In genomic region chr14:30654691-30655228, GRCm38 (mm10) we compare ENCODE assay signal across 8 mouse cellular contexts. TPM values are rescaled to one million over a fixed set of nuclear protein-coding genes. Genes with fewer than 3 reads are reported as not detected.
DNase-seq lines count a peak whose midpoint lies in the region; ATAC-seq and TF ChIP-seq lines count a peak whose summit lies in the region.

No protein-coding gene starts in this region.

- no peaks in the 10 kb centered on the region; the same call in 1 of the 2 replicates for H3K27me3 ChIP-seq in heart, embryonic 10.5 days (ENCODE audit: insufficient read depth, poor library complexity, severe bottlenecking)
- no peaks in the 10 kb centered on the region for H3K27me3 ChIP-seq in E14TG2a.4 (ENCODE audit: insufficient read depth, low read length)
- no peaks in the 10 kb centered on the region for H3K27me3 ChIP-seq in forebrain, embryonic 13.5 days
- no peaks in the 10 kb centered on the region for H3K27me3 ChIP-seq in liver, postnatal 0 days (ENCODE audit: insufficient read depth, low read length)

- H3K9ac ChIP-seq in forebrain, embryonic 13.5 days, result peak overlapping the region; percentile 95
- peak overlapping the region; percentile 97 for H3K9ac ChIP-seq in liver, postnatal 0 days (replicated peaks)

- H3K4me1 ChIP-seq in heart, embryonic 10.5 days, result peaks cover 12% of the 10 kb centered on the region; the same call in 1 of the 2 replicates
- H3K4me1 ChIP-seq in E14TG2a.4 (replicated peaks; ENCODE audit: low read depth, low read length), result peaks cover 56% of the 10 kb centered on the region
- H3K4me1 ChIP-seq in forebrain, embryonic 13.5 days, result peaks cover 6% of the 10 kb centered on the region
- peaks cover 13% of the 10 kb centered on the region; the same call in 1 of the 2 replicates for H3K4me1 ChIP-seq in liver, postnatal 0 days (ENCODE audit: insufficient read depth)

- ATAC-seq in forebrain, embryonic 13.5 days, result no peak
- peak; percentile 24; the same call in 1 of the 2 replicates for ATAC-seq in liver, postnatal 0 days

- H3K9me3 ChIP-seq in heart, embryonic 10.5 days, result no peaks in the 10 kb centered on the region
- H3K9me3 ChIP-seq in E14TG2a.4 (ENCODE audit: low read length), result no peaks in the 10 kb centered on the region
- H3K9me3 ChIP-seq in forebrain, embryonic 13.5 days (replicated peaks), result no peaks in the 10 kb centered on the region
- H3K9me3 ChIP-seq in liver, postnatal 0 days (ENCODE audit: low read length), result no peaks in the 10 kb centered on the region

- H3K4me2 ChIP-seq in forebrain, embryonic 13.5 days, result peak overlapping the region; percentile 64
- peak overlapping the region; percentile 84 for H3K4me2 ChIP-seq in liver, postnatal 0 days (ENCODE audit: low read depth, low read length)

- no peak for TF ChIP-seq EP300 in liver, postnatal 0 days (IDR thresholded peaks at IDR 0.05; ENCODE audit: low read depth)

- no peak for TF ChIP-seq CTCF in E14TG2a.4 (conservative IDR thresholded peaks at IDR 0.05; ENCODE audit: low read length)
- TF ChIP-seq CTCF in liver, postnatal 0 days (IDR thresholded peaks at IDR 0.05; ENCODE audit: low read depth), result no peak

- WGBS in heart, embryonic 10.5 days, result 52% methylated on average over 4 of the region's 4 CpGs
- WGBS in forebrain, embryonic 13.5 days, result 46% methylated on average over 4 of the region's 4 CpGs
- WGBS in liver, postnatal 0 days (ENCODE audit: insufficient replicate concordance), result 36% methylated on average over 4 of the region's 4 CpGs

- no peak for DNase-seq in heart, embryonic 10.5 days (ENCODE audit: low spot score)
- no peak for DNase-seq in heart, adult 11 months
- no peak for DNase-seq in liver, postnatal 0 days
- no peak for DNase-seq in cerebellum, postnatal 4 days (ENCODE audit: low spot score in 2 of 2)
- no peak for DNase-seq in layer of hippocampus, adult 11-12 months (ENCODE audit: low spot score)
- DNase-seq in right cerebral cortex, postnatal 25 days, result no peak

- peak overlapping the region; percentile 98 for H3K4me3 ChIP-seq in heart, embryonic 10.5 days
- peak overlapping the region; percentile 92 for H3K4me3 ChIP-seq in E14TG2a.4 (replicated peaks; ENCODE audit: low read length)
- peak overlapping the region; percentile 84 for H3K4me3 ChIP-seq in forebrain, embryonic 13.5 days
- H3K4me3 ChIP-seq in liver, postnatal 0 days (ENCODE audit: low read depth, low read length), result peak overlapping the region; percentile 93

- peak overlapping the region; percentile 99 for H3K27ac ChIP-seq in heart, embryonic 10.5 days
- peak overlapping the region; percentile 67; the same call in 1 of the 2 replicates for H3K27ac ChIP-seq in forebrain, embryonic 13.5 days
- peak overlapping the region; percentile 95 for H3K27ac ChIP-seq in liver, postnatal 0 days (ENCODE audit: low read depth)

- peaks cover 6% of the 10 kb centered on the region; the same call in 1 of the 2 replicates for H3K36me3 ChIP-seq in heart, embryonic 10.5 days
- H3K36me3 ChIP-seq in E14TG2a.4 (ENCODE audit: insufficient read depth, low read length), result peaks cover 21% of the 10 kb centered on the region
- peaks cover 3% of the 10 kb centered on the region for H3K36me3 ChIP-seq in forebrain, embryonic 13.5 days (ENCODE audit: poor library complexity, severe bottlenecking)
- H3K36me3 ChIP-seq in liver, postnatal 0 days (replicated peaks; ENCODE audit: insufficient read depth, low read length), result 0 out of 2 replicates have a peak, but pooled peaks cover 5% of the 10 kb centered on the region

RNA-seq across cellular contexts. Expression of gene Rft1, which starts 0.6 kb away (rescaled TPM):
- 11.6 and 11.8 TPM in 2 replicates for polyA plus RNA-seq in heart, embryonic 10.5 days (2016; fragmentation: Nextera tagmentation; extraction: Ambion mirVana)
- 8.8 and 9.3 TPM in 2 replicates for polyA plus RNA-seq in forebrain, embryonic 13.5 days (2015; fragmentation: Nextera tagmentation; extraction: Ambion mirVana)
- 6.6 and 7.0 TPM in 2 replicates for polyA plus RNA-seq in liver, postnatal 0 days (2015; fragmentation: Nextera tagmentation; extraction: Ambion mirVana)

RNA-seq across cellular contexts. Expression of gene Prkcd, which starts 28.8 kb away (rescaled TPM):
- polyA plus RNA-seq in heart, embryonic 10.5 days (2016; fragmentation: Nextera tagmentation; extraction: Ambion mirVana), result 32.4 and 37.3 TPM in 2 replicates
- polyA plus RNA-seq in forebrain, embryonic 13.5 days (2015; fragmentation: Nextera tagmentation; extraction: Ambion mirVana), result 21.4 and 21.9 TPM in 2 replicates
- polyA plus RNA-seq in liver, postnatal 0 days (2015; fragmentation: Nextera tagmentation; extraction: Ambion mirVana), result 16.7 and 17.8 TPM in 2 replicates

RNA-seq across cellular contexts. Expression of gene Sfmbt1, which starts 59.9 kb away (rescaled TPM):
- 11.0 and 13.0 TPM in 2 replicates for polyA plus RNA-seq in heart, embryonic 10.5 days (2016; fragmentation: Nextera tagmentation; extraction: Ambion mirVana)
- polyA plus RNA-seq in forebrain, embryonic 13.5 days (2015; fragmentation: Nextera tagmentation; extraction: Ambion mirVana), result 23.5 and 25.8 TPM in 2 replicates
- polyA plus RNA-seq in liver, postnatal 0 days (2015; fragmentation: Nextera tagmentation; extraction: Ambion mirVana), result 15.0 and 15.8 TPM in 2 replicates
